Mouse (Mus musculus): ENCODE data around the gene Acox3. TPM values are rescaled to one million over a fixed set of nuclear protein-coding genes. Genes with fewer than 3 reads are reported as not detected.

The Acox3 gene
- polyA plus RNA-seq, 1 experiment from 2014 or later = 19.7 TPM

- H3K4me3 ChIP-seq (ENCODE audit: low read depth, low read length) = no peak overlapping the region
- H3K9ac ChIP-seq (ENCODE audit: low read depth, low read length) = no peak overlapping the region
- no peaks in the 10 kb centered on the region for H3K27me3 ChIP-seq (replicated peaks; ENCODE audit: control insufficient read depth, insufficient read depth, low read length)
- 81% methylated on average over 6 of the region's 6 CpGs for WGBS
- H3K9me3 ChIP-seq (ENCODE audit: control insufficient read depth) = 0 out of 2 replicates have a peak, but pooled peaks cover under 1% of the 10 kb centered on the region
- no peak for ATAC-seq
- no peaks in the 10 kb centered on the region for H3K4me1 ChIP-seq (replicated peaks; ENCODE audit: control insufficient read depth, insufficient read depth, low read length)
- H3K36me3 ChIP-seq (ENCODE audit: control insufficient read depth, insufficient read depth) = peaks cover 75% of the 10 kb centered on the region
- no peak for TF ChIP-seq CTCF (IDR thresholded peaks at IDR 0.05; ENCODE audit: low read depth)
- H3K27ac ChIP-seq (ENCODE audit: low read depth, low read length) = no peak overlapping the region
- no peak overlapping the region for H3K4me2 ChIP-seq (replicated peaks; ENCODE audit: low read depth)
Observed at GRCm38 (mm10) chr5:35593272-35593671, 10.4 kb downstream of the Acox3 start.

- peaks cover 78% of the 10 kb centered on the region for H3K36me3 ChIP-seq (ENCODE audit: control insufficient read depth, insufficient read depth)
- no peak for ATAC-seq
- 0 out of 2 replicates have a peak, but pooled peaks cover 3% of the 10 kb centered on the region for H3K9me3 ChIP-seq (ENCODE audit: control insufficient read depth)
- no peaks in the 10 kb centered on the region for H3K27me3 ChIP-seq (replicated peaks; ENCODE audit: control insufficient read depth, insufficient read depth, low read length)
- no peak overlapping the region for H3K4me3 ChIP-seq (ENCODE audit: low read depth, low read length)
- no peak overlapping the region for H3K4me2 ChIP-seq (replicated peaks; ENCODE audit: low read depth)
- no peaks in the 10 kb centered on the region for H3K4me1 ChIP-seq (replicated peaks; ENCODE audit: control insufficient read depth, insufficient read depth, low read length)
- no peak overlapping the region for H3K9ac ChIP-seq (ENCODE audit: low read depth, low read length)
- no peak for TF ChIP-seq CTCF (IDR thresholded peaks at IDR 0.05; ENCODE audit: low read depth)
- WGBS = 97% methylated on average over 4 of the region's 4 CpGs
- no peak overlapping the region for H3K27ac ChIP-seq (ENCODE audit: low read depth, low read length)
Observed at GRCm38 (mm10) chr5:35594768-35595167, 11.9 kb downstream of the Acox3 start.

- Histone ChIP-seq H3K9me3 (ENCODE audit: control insufficient read depth) (0 out of 2 replicates have a peak, but pooled peaks cover 3% of the 10 kb centered on the region), H3K4me2 (replicated peaks; ENCODE audit: low read depth) (no peak overlapping the region), H3K9ac (ENCODE audit: low read depth, low read length) (no peak overlapping the region), H3K27ac (ENCODE audit: low read depth, low read length) (no peak overlapping the region), H3K36me3 (ENCODE audit: control insufficient read depth, insufficient read depth) (peaks cover 78% of the 10 kb centered on the region), H3K4me3 (ENCODE audit: low read depth, low read length) (no peak overlapping the region), H3K27me3 (replicated peaks; ENCODE audit: control insufficient read depth, insufficient read depth, low read length) (no peaks in the 10 kb centered on the region), H3K4me1 (replicated peaks; ENCODE audit: control insufficient read depth, insufficient read depth, low read length) (no peaks in the 10 kb centered on the region)
- 21% methylated on average over 4 of the region's 4 CpGs for WGBS
- peak; percentile 100 for TF ChIP-seq CTCF (IDR thresholded peaks at IDR 0.05; ENCODE audit: low read depth)
- ATAC-seq = no peak
Observed at GRCm38 (mm10) chr5:35595706-35596105, 12.9 kb downstream of the Acox3 start.

- Histone ChIP-seq H3K9ac (ENCODE audit: low read depth, low read length) (no peak overlapping the region), H3K4me3 (ENCODE audit: low read depth, low read length) (no peak overlapping the region), H3K4me2 (replicated peaks; ENCODE audit: low read depth) (no peak overlapping the region), H3K27me3 (replicated peaks; ENCODE audit: control insufficient read depth, insufficient read depth, low read length) (no peaks in the 10 kb centered on the region), H3K4me1 (replicated peaks; ENCODE audit: control insufficient read depth, insufficient read depth, low read length) (no peaks in the 10 kb centered on the region), H3K9me3 (ENCODE audit: control insufficient read depth) (0 out of 2 replicates have a peak, but pooled peaks cover 3% of the 10 kb centered on the region), H3K36me3 (ENCODE audit: control insufficient read depth, insufficient read depth) (peaks cover 76% of the 10 kb centered on the region), H3K27ac (ENCODE audit: low read depth, low read length) (no peak overlapping the region)
- TF ChIP-seq CTCF (IDR thresholded peaks at IDR 0.05; ENCODE audit: low read depth) = no peak
- no peak for ATAC-seq
- 71% methylated on average over 18 of the region's 18 CpGs for WGBS
Observed at GRCm38 (mm10) chr5:35596169-35597160, 13.6 kb downstream of the Acox3 start.

- Histone ChIP-seq H3K4me2 (replicated peaks; ENCODE audit: low read depth) (no peak overlapping the region), H3K27me3 (replicated peaks; ENCODE audit: control insufficient read depth, insufficient read depth, low read length) (no peaks in the 10 kb centered on the region), H3K9ac (ENCODE audit: low read depth, low read length) (no peak overlapping the region), H3K4me3 (ENCODE audit: low read depth, low read length) (no peak overlapping the region), H3K9me3 (ENCODE audit: control insufficient read depth) (0 out of 2 replicates have a peak, but pooled peaks cover 3% of the 10 kb centered on the region), H3K36me3 (ENCODE audit: control insufficient read depth, insufficient read depth) (peaks cover 77% of the 10 kb centered on the region), H3K27ac (ENCODE audit: low read depth, low read length) (no peak overlapping the region), H3K4me1 (replicated peaks; ENCODE audit: control insufficient read depth, insufficient read depth, low read length) (no peaks in the 10 kb centered on the region)
- no peak for ATAC-seq
- no peak for TF ChIP-seq CTCF (IDR thresholded peaks at IDR 0.05; ENCODE audit: low read depth)
- WGBS = 86% methylated on average over 11 of the region's 11 CpGs
Observed at GRCm38 (mm10) chr5:35600233-35600632, 17.4 kb downstream of the Acox3 start.

- 90% methylated on average over 8 of the region's 8 CpGs for WGBS
- Histone ChIP-seq H3K9ac (ENCODE audit: low read depth, low read length) (no peak overlapping the region), H3K4me1 (replicated peaks; ENCODE audit: control insufficient read depth, insufficient read depth, low read length) (no peaks in the 10 kb centered on the region), H3K4me2 (replicated peaks; ENCODE audit: low read depth) (no peak overlapping the region), H3K4me3 (ENCODE audit: low read depth, low read length) (no peak overlapping the region), H3K36me3 (ENCODE audit: control insufficient read depth, insufficient read depth) (peaks cover 80% of the 10 kb centered on the region), H3K27ac (ENCODE audit: low read depth, low read length) (no peak overlapping the region), H3K27me3 (replicated peaks; ENCODE audit: control insufficient read depth, insufficient read depth, low read length) (no peaks in the 10 kb centered on the region), H3K9me3 (ENCODE audit: control insufficient read depth) (0 out of 2 replicates have a peak, but pooled peaks cover 3% of the 10 kb centered on the region)
- TF ChIP-seq CTCF (IDR thresholded peaks at IDR 0.05; ENCODE audit: low read depth) = no peak
- no peak for ATAC-seq
Observed at GRCm38 (mm10) chr5:35601526-35601925, 18.7 kb downstream of the Acox3 start.
